Mouse (Mus musculus): Measurements from ENCODE around the gene Slirp.
"Not testable (repeated sequence)": the region's sequence is repeated elsewhere in the genome, so short reads cannot be mapped to it uniquely, and the experiment has no call there.

DNA sequence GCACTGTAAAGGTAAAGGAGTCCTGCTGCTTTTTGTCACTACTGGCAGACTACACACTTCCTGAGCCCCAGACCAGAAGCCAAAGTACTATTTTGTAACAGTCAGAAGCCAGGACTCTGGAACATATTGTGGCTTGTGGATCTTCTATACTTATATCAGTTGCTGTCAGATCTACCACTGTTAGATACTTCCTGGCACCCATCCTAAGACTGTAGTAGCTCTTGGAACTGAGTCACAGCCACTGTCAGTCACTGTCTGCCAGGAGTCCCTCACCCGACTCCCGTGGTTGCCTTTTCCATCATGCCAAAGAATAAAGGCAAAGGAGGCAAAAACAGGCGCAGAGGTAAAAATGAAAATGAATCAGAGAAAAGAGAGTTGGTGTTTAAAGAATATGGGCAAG is 50.7 kb downstream of the Slirp start, which contains the start of gene Gm5788:
- not testable (repeated sequence) for TF ChIP-seq CTCF (IDR thresholded peaks at IDR 0.05; ENCODE audit: low read depth); EP300 (optimal IDR thresholded peaks at IDR 0.05)
